Mouse (Mus musculus) E14TG2a.4 (cell line): ENCODE measurements at regions not wholly inside any gene's neighbourhood (a gene's known extent, or its start where the extent isn't known, plus 50 kb on each side); places are given as distances from the start of the nearest gene placed in this dataset.

ENCODE experiments used
- CTCF ChIP-seq: conservative IDR thresholded peaks from 2 replicates; pipeline ENCODE4 v1.5.1; 2014; ENCODE audit warnings: low read length
- NANOG ChIP-seq: IDR thresholded peaks from 2 replicates; pipeline ENCODE4 v1.6.1; 2014; ENCODE audit warnings: borderline replicate concordance, low read length, mixed read lengths

DNA sequence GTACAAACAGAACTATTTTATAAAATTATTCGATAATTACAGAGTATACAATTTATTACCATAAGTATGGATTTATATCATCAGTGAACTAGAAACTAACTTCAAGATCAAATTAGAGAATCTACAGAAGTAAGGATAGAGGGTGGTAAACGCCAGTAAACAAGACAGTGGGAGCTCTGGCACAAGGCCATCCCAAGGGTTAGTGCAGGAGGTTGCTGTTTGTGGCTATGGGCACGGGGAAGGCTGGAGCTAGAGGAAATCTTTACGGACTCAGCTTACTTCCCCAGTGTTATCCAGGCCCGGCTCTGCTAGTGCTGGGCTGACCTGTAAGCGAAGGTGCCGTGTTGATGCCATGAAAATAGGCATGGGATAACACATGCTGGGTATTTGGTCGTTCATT, 220.5 kb upstream of the Api5 start:
- TF ChIP-seq CTCF (no peak), NANOG (no peak)
